Mouse (Mus musculus) embryo, embryonic 9.5 days (tissue): ENCODE data around the gene Zfp580.

Experiments
- DNase-seq: peaks from one replicate; pipeline ENCODE4 v3.0.0-alpha.2; 2017; ENCODE audit errors: extremely low spot score

Zfp580 gene

GRCm38 (mm10) chr7:5035628-5036027, 15.7 kb upstream of the Zfp580 start:
- DNase-seq = no peak

- no peak for DNase-seq
These were observed 15.2 kb upstream of the Zfp580 start for GRCm38 (mm10) chr7:5036136-5036535.

- DNase-seq = no peak
These were observed 14.3 kb upstream of the Zfp580 start for GRCm38 (mm10) chr7:5037026-5037425.

DNA sequence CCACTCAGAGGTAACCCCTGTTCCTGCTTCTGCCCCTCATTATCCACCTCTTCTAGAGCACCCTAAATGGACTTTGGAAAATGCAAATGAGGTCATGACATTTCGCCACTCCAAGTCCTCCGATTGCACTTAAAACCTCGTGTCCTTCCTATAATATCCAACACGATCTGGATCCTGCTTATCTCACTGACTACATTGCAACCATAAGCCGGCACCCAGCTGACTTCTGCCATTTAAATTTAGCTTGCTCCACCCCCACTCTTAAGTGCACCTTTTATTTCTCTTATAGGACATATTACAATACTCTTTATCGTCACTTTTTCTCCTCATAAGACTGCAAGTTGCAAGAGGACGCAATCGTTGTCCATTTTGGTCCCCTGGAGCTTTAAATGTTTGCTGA, 13.9 kb upstream of the Zfp580 start:
- DNase-seq = no peak

- peak; percentile 96 for DNase-seq
These were observed 13.1 kb upstream of the Zfp580 start, which contains the start of gene Zfp784 for GRCm38 (mm10) chr7:5038109-5038732. Zfp784 (minus strand) TSS chr7:5038446.

DNA sequence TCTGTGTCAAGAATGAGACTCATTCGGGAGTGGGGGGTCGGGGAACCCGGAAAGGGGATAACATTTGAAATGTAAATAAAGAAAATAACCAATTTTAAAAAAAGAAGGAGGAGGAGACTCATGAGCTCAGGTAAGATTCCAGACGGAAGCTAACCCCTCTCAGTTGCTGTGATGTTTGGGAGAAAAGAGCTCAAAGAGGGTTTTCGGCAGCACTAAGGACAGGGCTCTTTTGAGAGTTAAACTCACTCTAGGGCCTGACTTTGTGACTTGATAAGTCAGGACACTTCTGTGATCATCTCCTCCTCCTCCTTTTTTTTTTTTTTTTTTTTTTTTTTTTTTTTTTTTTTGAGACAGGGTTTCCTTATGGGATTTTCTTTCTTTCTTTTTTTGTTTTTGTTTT, 12.4 kb upstream of the Zfp580 start:
- no peak for DNase-seq

DNA sequence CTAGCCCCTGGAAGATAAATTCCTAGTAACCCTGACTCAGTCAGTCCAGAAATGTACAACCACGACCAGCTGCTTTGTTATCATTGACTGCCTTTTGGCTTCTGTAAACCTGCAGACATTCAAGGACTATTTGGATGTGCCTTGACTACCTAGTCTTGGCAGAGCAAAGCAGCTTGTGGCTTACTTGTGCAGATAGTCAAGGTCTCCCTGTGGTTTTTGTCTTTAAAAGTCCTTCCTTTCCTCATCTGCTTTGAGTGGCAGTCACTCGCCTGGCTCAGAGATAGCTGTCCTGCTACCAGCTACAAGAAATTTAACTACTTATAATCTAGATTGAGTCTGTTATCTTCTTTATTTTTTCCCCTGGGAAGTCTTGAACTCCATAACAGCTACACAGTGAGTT, 6.4 kb upstream of the Zfp580 start:
- DNase-seq = no peak

- no peak for DNase-seq
These were observed 5.2 kb upstream of the Zfp580 start for GRCm38 (mm10) chr7:5046112-5046511.

DNA sequence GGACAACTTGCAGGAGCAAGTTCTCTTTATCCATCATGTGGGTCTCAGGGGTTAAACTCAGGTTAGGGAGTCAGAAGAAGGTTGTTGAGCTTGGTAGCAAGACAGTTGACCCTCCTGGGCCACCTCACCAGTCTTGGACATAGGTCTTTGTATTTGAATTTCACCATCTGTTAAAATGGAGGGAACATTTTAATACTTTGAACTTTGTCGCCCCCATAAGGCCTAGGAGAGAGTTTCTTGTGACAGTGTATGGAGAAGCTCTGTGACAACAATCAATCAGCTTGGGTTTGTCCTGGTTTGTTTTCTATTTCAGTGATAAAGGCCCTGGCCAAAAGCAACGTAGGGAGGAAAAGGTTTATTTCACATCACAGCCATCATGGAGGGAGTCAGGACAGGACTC, 4.0 kb upstream of the Zfp580 start:
- DNase-seq = no peak

GRCm38 (mm10) chr7:5052438-5052837, 1.1 kb downstream of the Zfp580 start:
- DNase-seq = no peak

- no peak for DNase-seq
These were observed 1.6 kb downstream of the Zfp580 start for GRCm38 (mm10) chr7:5052931-5053343.

- no peak for DNase-seq
These were observed 2.3 kb downstream of the Zfp580 start for GRCm38 (mm10) chr7:5053456-5054179.

DNA sequence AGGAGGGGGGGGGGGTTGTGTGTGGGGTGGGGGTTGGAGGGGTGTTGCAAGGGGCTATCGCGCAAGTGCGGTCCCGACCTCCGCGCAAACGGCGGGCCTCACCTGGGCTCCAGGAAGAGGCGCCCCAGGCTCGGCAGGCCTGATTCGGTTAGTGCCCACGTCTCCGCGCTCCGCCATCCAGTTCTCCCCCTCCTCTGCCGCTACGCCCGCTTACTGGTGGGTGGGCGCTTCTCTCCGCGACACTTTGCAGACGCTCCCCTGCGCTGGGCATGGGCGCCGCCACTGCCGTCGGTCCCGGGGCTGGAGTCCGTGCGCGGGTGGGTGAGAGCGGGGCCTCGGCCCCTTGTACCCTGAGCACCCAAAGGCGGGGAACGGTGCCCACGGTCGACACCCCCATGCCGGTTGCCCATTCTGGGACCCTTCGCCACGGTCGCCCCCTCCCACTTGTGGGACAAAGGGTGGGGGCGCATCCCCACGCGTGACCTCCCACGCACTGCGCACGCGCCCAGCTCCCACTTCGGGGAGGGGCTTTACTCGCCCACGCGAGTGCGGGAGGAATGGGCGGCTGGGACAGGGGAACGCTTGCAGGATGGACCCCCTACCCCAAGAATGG, 5.4 kb downstream of the Zfp580 start:
- DNase-seq = no peak

- no peak for DNase-seq
These were observed 6.0 kb downstream of the Zfp580 start for GRCm38 (mm10) chr7:5057381-5057780.

DNA sequence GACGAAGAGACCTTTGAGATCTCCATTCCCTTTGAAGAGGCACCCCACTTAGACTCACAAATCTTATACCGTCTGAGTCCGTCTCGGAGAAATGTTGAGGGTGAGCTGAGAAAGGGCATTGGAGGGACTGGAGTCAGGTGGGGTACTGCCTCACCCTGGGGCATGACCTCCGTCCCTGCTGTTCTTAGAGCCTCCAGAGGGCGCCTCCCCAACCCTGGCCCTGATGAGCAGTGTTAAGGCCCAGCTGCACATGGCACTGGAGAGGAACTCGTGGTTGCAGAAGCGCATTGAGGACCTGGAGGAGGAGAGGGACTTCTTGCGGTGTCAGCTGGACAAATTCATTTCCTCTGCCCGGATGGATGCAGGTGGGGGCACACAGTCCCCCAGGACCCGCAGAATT, 6.5 kb downstream of the Zfp580 start:
- no peak for DNase-seq

GRCm38 (mm10) chr7:5058631-5059030, 7.3 kb downstream of the Zfp580 start:
- no peak for DNase-seq

DNA sequence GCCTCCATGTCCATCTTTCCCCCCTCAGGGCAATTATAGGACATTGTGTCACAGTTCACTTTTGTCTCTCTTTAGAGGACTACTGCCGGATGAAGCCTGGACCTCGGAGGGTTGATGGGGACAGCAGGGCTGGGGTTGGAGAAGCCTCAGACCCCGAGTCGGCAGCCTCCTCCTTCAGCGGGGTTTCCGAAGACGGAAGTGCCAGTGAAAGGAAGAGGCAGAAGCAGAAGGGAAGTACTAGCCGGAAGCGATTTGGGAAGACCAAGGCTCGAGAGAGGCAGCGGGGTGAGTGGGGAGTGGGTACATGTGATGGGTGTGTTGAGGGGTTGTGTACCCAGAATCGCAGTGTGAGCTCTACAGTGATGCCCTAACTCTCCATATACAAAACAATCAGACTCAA, 8.1 kb downstream of the Zfp580 start:
- no peak for DNase-seq

DNA sequence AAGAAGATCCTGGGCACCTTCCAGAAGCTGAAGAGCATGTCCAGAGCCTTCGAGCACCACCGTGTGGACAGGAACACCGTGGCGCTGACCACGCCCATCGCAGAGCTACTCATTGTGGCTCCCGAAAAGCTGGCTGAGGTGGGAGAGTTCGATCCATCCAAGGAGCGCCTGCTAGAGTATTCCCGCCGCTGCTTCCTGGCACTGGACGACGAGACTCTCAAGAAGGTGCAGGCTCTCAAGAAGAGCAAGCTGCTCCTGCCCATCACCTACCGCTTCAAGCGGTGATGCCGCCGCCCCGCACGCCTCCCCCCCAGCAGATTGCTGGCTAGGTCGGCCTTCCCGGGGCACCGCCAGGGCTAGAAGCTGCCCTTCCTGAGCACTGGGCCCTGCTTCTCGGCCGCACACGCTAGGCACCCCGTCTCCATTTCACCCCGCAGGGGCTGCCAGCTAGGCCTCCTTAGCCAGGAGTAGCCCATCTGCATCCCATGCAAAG, 8.9 kb downstream of the Zfp580 start:
- peak; percentile 81 for DNase-seq

DNA sequence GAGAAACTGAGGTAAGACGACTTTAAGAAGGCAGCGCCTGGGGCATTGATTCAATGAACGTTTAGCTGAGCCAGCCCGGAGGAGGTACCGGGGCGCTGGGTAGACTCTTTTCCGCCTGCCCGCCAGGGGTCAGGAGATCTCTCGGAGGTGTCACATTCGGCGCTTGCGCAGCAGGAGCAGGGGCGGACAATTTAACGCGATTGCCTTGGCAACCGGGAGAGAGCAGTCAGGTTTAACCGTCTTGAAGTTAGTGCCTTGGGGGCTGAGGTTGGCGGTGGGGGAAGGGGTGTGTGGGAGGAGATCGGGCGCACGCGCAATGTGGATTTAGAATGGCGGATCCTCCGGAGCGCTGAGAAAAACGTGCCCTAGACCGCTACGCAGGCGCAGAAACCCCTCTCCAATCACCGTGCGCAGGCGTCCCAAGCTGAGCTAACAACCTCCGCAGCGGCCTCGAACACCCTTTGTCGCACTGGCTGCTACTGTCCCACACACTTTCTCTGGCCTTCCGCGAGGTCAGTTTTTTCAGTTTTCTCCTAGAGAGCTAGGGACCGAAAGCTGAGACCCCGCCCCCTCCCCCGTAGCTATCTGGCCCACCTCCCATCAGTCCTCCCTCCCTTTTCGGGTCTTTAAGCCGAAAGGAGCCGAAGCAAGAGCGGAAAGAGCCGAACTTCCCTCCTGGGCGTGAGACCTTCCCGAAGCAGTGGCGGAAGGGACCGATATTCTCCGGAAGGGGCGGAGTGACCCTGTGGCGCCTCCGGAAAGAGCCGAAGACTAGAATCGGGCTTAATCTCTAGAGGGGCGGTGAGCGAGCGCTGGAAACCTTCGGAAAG, 9.8 kb downstream of the Zfp580 start:
- peak; percentile 96 for DNase-seq

DNA sequence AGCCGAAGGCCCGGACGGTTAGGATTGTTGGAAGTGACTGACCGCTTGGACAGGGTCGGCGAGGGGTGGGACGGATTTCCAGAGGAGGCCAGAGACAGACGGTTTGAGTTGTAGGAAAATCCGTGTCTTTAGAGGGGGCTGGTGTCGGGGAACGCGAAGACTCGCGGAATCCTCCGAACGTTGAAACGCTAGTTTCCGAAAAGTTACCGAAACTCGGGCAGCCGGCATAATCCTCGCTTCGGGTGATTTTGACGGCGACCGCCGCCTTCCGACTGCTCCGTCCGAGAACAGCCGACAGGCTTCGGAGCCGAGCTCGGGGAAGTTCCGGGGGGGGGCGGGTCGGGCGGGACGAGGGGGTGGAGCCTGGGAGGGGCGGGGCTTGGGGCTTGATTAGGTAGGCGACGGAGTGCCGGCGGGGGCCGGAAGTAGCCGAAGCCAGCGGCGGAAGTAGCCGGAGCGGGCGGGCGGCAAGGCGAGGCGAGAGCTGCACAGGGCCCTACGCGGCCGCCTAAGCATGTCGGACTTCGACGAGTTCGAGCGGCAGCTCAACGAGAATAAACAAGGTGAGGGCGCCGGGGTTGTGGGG, 10.5 kb downstream of the Zfp580 start, which contains the start of gene U2af2:
TSS of gene U2af2 (plus strand) at position 370 of the 586 bp plus-strand sequence.
- peak; percentile 95 for DNase-seq

- peak; percentile 88 for DNase-seq
These were observed 11.1 kb downstream of the Zfp580 start for GRCm38 (mm10) chr7:5062360-5063001.
